Mouse (Mus musculus) spleen, postnatal 14 days (tissue): ENCODE results near the gene Eif4h.
A peak's percentile ranks its signal among the peaks of the same experiment; 100 is the strongest.

ENCODE experiments used
- DNase-seq, 2 experiments: peaks; one replicate each; pipeline ENCODE4 v3.0.0; 2021 to 2022; ENCODE audit warnings: low spot score in 2 of 2

The Eif4h gene

DNA sequence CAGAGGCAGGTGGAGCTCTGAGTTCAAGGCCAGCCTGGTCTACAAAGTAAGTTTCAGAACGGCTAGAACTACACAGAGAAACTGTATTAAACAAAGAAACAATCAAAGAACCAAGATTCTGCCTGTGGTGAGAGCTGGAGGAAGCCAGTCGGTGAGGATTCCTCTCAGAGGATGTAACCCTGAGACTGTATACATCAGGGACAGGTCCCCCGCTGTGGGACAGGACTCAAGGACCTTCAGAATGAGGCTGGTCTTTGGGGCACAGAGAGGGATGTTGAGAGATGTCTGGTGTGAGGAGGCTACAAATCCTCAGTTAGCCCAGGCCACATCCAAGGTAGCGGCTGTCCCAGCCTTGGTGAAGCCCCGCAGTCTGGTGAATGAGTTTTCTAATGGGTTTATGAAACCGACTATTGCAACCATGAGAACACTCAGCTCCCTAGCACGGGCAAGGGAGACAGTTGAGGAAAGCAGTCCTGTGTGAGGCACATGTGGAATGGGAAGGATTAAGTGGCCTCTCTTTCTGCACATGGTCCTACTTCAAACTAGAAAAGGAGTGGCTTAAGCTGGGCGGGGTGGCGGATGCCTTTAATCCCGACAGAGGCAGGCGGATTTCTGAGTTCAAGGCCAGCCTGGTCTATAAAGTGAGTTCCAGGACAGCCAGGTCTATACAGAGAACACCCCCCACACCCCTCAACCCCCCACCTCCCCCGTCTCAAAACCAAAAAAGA, 29.2 kb downstream of the Eif4h start:
- DNase-seq = no peak

DNA sequence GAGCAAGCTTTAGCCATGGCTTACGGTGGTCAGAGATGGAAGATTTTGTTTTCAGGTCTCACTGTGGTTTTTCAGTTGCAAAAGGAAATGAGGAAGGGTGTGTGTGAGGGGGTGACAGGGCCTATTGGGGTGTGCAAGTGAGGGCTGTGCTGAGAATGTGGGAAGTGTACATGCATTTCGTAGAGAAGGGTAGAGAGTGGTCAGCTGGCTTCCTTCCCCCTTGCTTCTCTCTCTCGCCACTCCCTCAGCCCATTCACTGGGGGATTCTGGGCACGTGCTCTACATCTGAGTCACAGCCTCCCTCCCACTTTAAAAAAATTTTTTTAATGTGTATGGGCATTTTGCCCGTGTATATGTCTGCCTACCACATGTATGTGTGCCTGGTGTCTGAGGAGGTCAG, 32.2 kb downstream of the Eif4h start:
- DNase-seq = peak in 1 of 2 experiments; percentile 35

DNA sequence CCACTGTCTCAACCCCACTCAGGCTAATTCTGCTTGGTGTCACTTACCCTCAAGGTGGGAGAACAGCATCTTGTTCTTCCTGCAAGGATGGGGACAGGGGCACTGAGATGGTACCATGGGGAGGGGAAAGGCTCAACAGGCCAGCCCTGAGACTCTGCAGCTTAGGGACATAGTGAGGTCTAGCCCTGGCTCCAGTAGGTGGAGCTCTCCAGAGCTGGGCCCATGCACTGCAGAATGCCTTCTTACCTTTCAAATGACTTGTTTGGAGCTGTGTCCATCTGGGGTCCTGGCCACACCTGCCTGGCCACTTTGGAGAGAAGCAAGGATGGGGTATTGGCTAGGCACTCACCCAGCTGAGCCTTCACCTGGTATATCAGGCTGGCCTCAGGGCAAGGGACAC, 33.0 kb downstream of the Eif4h start:
- DNase-seq = no peak

DNA sequence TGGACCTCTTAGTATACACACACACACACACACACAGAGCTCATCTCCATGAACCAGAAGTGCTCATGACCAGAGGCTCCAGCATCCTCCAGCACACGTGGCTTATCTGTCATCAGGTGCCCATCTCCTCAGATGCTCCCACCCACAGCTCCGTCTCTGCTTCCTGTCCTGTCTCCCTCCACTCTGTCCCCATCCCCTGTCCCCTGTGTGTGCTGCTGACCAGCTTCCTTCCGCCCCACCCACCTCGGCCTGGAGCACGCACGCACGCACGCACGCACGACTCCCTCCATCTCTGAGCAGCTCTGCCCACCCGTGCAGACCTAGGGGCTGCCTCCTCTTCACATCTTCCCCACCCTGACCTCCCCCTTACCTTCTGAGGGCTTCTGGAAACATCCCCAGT, 34.9 kb downstream of the Eif4h start:
- no peak for DNase-seq

DNA sequence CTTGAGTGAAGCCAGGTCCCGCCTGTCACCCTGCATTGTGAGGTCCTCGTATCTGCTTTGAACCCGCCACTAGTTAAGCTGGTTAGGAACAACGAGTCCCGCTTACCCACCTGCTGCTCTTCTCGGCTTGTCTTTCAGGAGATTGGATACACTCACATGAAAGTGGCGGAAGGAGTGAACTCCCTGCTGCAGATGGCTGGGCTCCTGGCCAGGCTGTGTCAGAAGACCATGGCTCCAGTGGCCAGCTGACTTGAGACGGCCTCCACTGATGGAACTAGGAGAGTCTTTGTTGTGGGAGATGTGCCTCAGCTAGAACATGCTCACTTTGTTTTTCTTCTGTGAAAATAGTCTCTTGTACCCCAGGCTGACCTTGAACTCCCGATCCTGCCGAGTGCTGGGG, 41.6 kb downstream of the Eif4h start:
- no peak for DNase-seq

DNA sequence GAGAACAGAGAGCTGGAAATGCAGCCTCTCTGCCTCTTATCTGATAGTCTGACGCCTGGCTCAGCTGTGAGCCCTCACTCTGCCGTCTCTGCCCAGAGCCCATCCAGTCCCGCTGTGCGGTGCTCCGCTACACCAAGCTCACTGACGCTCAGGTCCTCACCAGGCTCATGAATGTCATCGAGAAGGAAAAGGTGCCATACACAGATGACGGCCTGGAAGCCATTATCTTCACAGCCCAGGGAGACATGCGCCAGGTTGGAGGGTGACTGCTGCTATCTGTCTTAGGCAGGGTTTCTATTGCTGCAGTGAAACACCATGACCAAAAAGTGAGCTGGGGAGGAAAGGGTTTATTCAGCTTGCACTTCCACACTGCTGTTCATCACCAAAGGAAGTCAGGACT, 46.2 kb downstream of the Eif4h start:
- peak in 1 of 2 experiments; percentile 28 for DNase-seq

DNA sequence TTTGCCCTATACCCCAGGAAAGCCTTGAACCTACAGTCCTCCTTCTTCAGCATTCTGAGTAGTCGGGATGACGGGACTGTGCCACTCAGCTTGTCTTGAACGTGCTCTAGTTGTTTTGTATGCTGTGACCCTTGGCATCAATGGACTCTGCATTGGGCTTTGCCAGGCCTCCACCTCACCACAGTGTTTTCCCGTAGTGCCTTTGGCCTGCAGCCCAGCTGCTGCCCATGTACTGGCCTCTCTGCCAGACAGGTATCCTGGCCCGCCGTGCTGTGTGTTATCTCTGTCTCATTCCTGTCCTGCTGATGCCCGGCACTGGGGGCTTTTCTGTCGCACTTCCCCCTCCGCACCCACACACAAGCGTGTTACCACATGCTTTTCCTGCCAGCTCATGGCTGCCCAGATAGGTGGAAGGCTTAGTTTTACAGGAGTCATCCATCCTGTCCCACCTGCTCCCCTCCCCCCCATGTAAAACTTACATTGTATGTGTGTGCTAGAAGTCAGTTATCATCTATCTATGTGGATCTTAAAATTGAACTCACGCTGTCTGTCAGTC, 47.2 kb downstream of the Eif4h start:
- no peak for DNase-seq

DNA sequence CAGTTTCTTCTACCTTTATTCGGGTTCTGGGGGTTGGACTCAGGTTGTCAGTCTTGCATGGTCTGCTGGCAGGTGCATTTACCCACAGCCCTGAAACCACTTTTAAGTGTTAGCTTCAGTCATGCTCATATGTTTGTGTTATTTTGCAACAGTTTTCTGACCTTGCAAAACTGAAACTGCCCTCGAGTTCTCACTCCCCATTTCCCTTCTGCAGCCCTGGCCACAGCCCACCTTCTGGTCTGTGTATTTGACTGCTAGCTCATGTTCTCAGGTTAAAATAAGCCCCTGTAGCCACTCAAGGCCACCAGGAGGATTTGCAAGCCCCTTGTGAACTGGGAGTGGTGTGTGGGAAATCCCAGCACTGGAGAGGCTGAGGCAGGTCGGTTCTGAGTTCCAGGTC, 49.4 kb downstream of the Eif4h start:
- DNase-seq = no peak

DNA sequence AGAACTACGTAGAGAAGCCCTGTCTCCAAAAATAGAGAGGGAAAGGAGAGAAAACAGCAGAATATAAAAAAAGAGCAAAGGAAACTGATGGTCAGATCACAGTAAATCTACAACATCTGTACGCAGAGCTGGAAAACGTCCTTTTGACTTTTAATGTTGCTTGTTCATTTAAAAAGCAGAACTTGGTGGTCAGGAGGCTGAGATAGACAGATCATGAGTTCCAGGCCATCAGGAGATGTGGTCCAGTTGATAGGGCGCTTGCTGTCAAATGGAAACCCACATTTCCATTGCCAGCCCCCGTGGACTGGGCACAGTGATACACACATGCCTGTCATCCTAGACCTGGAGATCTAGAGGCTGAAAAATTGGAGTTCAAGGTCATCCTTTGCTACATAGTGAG, 54.5 kb downstream of the Eif4h start:
- DNase-seq = no peak

DNA sequence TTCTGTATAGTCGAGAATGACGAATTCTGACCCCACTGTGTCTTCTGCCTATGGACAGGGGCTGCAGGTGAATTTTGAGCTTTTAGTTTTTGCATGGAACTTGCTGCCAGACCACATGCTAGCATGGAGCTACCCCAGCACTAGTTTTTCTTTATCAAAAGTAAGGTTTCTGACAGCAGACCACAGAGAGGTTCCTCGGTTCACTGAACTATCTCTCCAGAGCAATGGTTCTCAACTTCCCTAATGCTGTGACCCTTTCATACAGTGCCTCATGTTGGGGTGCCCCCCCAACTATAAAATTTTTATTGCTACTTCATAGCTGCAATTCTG, 55.4 kb downstream of the Eif4h start:
- DNase-seq = no peak

DNA sequence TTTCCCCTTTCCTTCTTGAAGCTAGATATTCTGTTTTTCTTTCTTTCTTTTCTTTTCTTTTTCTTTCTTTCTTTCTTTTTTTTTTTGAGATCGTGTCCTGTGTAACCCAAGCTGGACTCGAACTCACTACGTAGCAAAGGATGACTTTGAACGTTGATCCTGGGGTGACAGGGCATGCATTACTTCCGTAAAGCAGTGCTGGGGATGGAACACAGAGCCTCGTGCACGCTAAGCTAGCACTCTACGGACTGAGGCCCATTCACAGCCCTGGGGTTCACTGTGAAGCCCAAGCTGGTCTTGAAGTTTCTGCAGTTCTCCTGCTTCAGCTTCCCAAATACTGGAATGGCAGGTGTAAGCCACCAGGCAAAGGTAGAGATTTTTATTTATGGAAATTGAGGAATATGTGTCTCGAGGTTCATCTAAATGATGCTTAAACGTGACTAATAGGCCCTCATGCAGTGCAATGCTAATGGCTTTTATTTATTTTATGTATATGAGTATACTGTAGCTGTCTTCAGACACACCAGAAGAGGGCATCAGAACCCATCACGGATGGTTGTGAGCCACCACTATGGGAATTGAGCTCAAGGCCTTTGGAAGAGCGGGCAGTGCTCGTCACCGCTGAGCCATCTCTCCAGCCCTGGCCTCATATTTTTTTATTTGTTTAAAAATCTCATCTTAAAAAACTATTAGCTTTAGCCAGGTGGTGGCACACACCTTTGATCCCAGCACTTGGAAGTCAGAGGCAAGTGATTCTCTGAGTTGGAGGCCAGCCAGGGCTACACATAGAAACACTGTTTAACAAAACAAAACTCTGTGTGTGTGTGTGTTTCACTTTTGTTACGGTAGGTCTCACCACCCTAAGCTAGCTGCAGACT, 56.0 kb downstream of the Eif4h start:
- no peak for DNase-seq

DNA sequence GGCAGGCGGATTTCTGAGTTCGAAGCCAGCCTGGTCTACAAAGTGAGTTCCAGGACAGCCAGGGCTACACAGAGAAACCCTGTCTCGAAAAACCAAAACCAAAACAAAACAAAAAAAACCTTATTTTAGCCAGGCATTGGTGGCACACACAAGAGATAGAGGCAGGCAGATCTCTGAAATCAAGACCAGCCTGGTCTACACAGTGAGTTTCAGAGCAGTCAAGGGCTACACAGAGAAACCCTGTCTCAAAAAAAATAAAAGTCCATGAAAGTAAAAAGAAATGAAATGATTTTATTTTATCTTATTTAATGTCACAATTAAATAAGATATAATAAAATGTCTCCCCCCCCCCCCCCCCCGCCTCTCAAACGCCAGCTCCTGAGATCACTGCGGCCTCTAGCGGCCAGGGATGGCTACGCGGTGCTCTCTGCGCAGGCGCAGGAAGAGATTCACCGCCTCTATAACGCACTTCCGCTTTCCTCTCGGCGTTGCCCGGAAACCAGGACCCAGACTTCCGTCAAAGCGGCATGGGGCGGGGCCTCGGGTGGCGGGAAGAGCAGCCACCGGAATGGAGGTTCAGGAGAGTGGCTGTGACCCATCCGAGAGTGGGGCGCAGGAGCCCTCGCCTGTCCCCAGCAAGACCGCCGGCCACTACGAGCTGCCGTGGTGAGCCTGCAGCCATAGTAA, 56.9 kb downstream of the Eif4h start:
- DNase-seq = peak; percentile 95 to 97

DNA sequence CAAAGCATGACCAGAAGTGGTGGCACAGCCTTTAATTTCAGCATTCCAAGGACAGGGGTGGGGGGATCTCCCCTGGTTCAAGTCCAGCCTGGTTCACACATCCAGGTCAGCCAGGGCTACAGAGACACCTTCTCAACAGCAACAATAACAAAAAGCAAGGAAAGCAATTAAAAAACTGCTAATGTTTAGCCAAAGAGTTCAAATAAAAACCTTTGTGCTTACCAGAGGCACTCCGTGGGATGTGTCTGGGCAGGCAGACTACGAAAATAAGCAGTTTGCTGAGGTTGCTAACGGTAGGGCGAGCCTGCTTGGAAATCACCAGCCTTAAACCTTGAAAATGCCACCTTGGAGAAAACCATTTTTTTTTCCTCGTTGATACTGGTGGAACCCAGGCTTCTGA, 58.1 kb downstream of the Eif4h start, which contains the start of gene Rfc2:
Gene Rfc2, plus strand, starts transcription at position 221 of the 400 bp plus-strand sequence.
- no peak for DNase-seq

DNA sequence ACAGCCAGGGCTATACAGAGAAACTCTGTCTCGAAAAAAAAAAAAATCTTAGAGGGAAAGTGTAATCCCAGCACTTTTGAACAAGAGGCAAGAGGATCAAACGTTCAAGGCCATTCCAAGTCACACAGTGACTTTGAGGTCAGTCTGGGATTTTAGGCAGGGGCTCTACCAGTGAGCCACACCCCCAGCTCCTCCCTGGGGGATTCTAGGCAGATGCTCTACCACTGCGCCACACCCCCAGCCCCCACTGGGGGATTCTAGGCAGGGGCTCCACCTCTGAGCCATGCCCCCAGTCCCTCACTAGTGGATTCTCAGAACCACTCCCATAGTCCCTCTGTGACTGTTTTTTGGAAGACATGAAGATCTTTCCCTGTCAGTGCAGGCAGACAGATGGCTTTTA, 60.2 kb downstream of the Eif4h start:
- DNase-seq = no peak

DNA sequence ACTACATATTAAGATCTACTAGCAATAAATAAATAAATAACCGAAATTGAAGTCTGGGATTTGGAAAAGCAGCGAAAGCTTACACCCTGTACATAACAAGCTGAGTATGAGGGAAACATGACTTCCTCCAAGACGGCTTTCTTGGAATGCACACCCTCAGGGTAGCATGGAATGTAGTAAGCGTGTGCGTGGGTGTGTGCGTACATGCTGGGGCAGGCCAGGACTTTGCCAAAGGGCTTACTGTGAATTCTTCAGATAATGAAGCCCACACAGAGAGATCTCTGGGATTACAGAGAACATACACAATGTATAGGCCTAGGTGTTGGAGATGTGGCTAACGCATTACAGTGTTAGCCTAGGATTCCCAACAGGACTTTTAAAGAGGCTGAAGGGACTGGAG, 61.8 kb downstream of the Eif4h start:
- no peak for DNase-seq

DNA sequence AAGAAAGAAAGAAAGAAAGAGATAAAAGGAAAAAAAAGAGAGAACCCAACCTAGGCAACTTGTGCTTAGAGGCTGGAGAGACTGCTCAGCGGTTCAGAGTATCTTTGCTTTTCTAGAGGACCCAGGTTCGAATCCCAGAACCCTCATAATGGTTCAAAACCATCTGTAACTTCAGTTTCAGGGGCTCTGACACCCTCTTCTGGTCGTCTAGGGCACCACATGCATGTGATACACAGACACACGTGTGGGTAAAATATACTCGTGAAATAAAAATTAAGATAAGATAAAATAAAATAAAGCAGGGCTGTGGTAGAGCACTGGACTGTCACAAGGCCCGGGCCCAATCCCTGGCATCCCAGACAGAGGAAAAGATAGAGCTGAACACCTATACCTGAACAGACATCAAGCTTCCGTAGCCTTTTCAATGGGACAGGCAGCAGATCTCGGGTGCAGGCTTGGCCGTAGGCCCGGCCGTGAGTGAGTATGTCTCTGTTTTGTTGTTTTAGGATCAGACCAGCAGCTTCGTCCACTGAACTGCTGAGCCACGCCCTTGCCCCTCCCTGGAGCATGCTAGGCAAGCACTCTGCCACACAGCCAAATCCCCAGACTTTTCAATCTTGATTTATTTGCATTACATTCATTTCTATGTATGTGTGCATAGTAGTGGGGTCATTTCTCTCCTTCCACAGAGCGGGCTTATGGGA, 62.6 kb downstream of the Eif4h start:
- DNase-seq = no peak

DNA sequence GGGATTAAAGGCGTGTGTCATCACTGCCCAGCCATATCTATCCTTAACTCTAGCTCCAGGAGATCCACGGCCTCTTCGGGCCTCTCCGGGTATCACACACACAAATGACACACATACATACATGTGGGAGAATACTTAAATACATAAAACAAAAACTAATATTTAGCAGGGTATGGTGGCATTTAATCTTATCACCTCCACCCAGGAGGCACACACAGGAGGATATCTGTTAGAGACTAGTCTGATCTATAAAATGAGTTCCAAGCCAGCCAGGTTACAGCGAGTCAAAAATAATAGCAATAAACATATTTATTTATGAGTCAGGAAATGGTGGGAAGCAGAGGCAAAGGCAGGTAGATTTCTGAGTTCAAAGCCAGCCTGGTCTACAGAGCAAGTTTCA, 63.5 kb downstream of the Eif4h start:
- DNase-seq = no peak

DNA sequence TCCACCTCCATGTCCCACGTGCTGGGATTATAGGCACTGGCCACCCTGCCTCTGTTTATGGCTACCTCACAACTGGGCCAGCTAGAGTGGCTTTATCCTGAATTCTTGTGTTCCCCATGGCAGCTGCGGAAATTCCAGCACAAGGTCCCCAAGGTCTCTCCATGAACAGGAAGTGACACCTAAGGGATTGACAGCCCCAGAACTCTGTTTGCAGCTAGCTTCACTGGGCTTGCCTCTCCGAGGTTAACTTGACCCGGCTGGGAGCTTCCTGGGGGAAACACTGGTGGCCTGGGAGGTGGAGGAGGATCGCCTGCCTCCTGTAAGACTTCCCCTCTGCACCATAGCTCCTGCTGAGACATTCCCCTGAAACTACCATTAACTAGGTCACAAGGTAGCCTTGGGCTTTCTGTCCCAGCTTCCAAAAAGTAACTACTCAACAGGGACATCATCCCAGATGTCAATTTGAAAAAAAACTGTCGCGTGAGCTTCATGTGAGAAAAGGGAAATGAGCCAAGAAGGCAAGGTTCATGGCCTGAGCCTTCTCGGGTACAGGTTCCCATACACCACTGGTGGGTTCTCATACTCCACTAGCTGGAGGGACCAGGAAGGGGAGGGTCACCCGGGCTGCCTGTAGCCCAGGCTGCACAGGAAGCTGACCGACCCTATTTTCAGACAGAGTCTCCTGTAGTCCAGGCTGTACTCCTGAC, 66.6 kb downstream of the Eif4h start:
- DNase-seq = no peak

DNA sequence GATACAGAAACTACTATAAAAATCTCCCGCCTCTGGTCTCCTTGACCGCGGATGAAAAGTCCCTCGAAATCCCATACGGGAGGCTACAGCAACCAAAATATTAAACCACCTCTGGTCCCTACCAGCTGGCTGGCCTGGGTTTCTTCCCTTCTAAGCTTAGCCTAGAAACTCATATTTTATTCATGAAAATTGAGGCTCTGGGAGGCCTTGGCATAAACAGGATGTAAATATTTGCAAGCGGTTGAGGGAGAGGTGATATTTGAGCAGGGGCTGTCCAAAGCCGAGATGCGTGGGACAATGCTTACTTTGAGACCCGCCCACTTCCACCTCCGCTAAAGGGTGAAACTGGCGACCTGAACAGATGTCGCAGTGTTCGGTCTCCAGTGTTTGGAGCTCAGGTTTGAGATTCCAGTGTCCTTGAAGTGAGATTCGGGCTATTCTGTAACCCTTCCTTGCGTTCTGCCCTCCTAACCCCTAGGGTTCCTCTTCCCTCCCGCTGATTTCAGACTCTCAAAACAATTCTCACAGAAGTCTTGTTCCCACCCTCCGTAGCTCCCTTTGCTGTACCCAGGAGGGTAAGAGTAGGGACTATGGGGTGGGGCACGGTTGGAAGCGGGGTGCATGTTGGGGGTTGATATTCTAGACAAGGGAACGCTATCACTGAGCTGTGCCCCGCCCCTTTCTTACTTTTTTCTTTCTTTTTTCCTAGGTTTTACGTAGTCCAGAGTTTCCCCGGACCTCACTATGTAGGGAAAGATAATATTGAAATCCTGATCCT, 67.4 kb downstream of the Eif4h start:
- no peak for DNase-seq
